In the genomic region with DNA sequence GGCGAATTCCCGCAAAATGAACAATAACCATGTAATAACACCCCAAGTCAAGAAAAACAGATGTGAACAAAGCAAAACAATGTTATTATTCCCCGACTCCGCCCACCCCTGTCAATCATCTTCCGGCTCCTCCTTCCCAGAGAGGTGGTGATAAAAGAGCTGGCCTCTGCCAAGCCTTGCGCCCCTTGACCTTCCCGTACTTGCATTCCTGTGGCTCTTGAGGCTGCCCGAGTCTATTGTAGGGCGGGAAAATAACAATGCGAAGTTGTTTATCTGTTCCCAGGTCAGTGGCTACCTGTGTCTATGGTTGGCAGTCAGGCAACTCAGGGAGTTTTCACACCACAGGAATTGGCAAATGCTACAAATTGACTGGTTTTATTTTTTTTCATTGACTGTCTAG, we compare ENCODE assay signal across 14 mouse cellular contexts. TPM values are rescaled to one million over a fixed set of nuclear protein-coding genes. Genes with fewer than 3 reads are reported as not detected.
DNase-seq lines count a peak whose midpoint lies in the region; ATAC-seq and TF ChIP-seq lines count a peak whose summit lies in the region.
"Had no signal": no experiment of that assay in that cellular context is flagged by ENCODE, and none has a peak within 500 bp of the region (broad histone marks: within the 10 kb centered on the region; RNA-seq: fewer than 3 reads in every experiment).

No protein-coding gene starts in this region.

- CTCF ChIA-PET in Patski (lab: Charles Lee), result interaction anchor here (7.8 kb wide), 1 partner anchor 72 kb away, joined by 131 read pairs; no protein-coding TSS in a partner anchor

- 68% methylated on average over 10 of the region's 10 CpGs for WGBS in heart, embryonic 10.5 days
- 53% methylated on average over 10 of the region's 10 CpGs for WGBS in lung, embryonic 14.5 days
- 84% methylated on average over 10 of the region's 10 CpGs for WGBS in midbrain, embryonic 16.5 days

- H3K27ac ChIP-seq in heart, embryonic 10.5 days, result no peak overlapping the region
- no peak overlapping the region for H3K27ac ChIP-seq in lung, embryonic 14.5 days (ENCODE audit: low read depth)
- no peak overlapping the region for H3K27ac ChIP-seq in midbrain, embryonic 16.5 days (ENCODE audit: low read length)
- H3K27ac ChIP-seq: embryonic facial prominence, embryonic 15.5 days had no signal

- POLR2A ChIA-PET in Patski (lab: Charles Lee), result interaction anchor here (2.3 kb wide), 1 partner anchor 13 kb away, joined by 12 read pairs; no protein-coding TSS in a partner anchor

- ATAC-seq in Patski, result peak; percentile 33
- ATAC-seq in lung, embryonic 14.5 days (ENCODE audit: insufficient read depth), result no peak
- ATAC-seq in midbrain, embryonic 16.5 days, result no peak

- in situ Hi-C loops in Patski (cut with MboI; ENCODE audit: low pct_unique_long_range_greater_than_20kb), result loop anchor here (5.0 kb wide), 1 partner anchor 72 kb away; no protein-coding TSS in a partner anchor

- H3K9ac ChIP-seq in lung, embryonic 14.5 days, result no peak overlapping the region
- no peak overlapping the region for H3K9ac ChIP-seq in midbrain, embryonic 16.5 days (ENCODE audit: low read depth, low read length)
- H3K9ac ChIP-seq: embryonic facial prominence, embryonic 15.5 days had no signal

- no peak for TF ChIP-seq CTCF in Patski (IDR thresholded peaks at IDR 0.05)
- TF ChIP-seq CTCF in lung, embryonic 14.5 days (IDR thresholded peaks at IDR 0.05; ENCODE audit: low read depth), result no peak

- DNase-seq in heart, adult 11 months, result peak; percentile 97
- DNase-seq in heart, embryonic 10.5 days (ENCODE audit: low spot score), result no peak
- DNase-seq in Patski (ENCODE audit: low read depth, low spot score), result no peak
- peak; percentile 35 to 49 for DNase-seq in heart, postnatal 10 days
- DNase-seq in lung, embryonic 14.5 days, result peak; percentile 19
- DNase-seq in left cerebral cortex, postnatal 14 days (ENCODE audit: low spot score in 2 of 2), result no peak
- no peak for DNase-seq in urinary bladder, postnatal 36 days (ENCODE audit: low spot score in 2 of 2)
- DNase-seq: cerebellum, postnatal 36 days had no signal

- H3K9me3 ChIP-seq in heart, embryonic 10.5 days, result no peaks in the 10 kb centered on the region
- H3K9me3 ChIP-seq in lung, embryonic 14.5 days (ENCODE audit: low read depth, low read length), result no peaks in the 10 kb centered on the region
- H3K9me3 ChIP-seq in midbrain, embryonic 16.5 days (replicated peaks; ENCODE audit: control insufficient read depth, low read length, poor library complexity, severe bottlenecking), result no peaks in the 10 kb centered on the region
- H3K9me3 ChIP-seq: embryonic facial prominence, embryonic 15.5 days had no signal

- intact Hi-C loops in heart, postnatal 10 days (cut with DNase I), result loop anchor here (5.0 kb wide), 3 partner anchors 57 to 252 kb away; a partner anchor contains a TSS
- intact Hi-C loops in left cerebral cortex, postnatal 14 days (cut with DNase I), result loop anchor here (10.0 kb wide), 1 partner anchor 245 kb away; no protein-coding TSS in a partner anchor

- H3K4me2 ChIP-seq in lung, embryonic 14.5 days, result no peak overlapping the region
- no peak overlapping the region for H3K4me2 ChIP-seq in midbrain, embryonic 16.5 days (ENCODE audit: low read length)
- H3K4me2 ChIP-seq: embryonic facial prominence, embryonic 15.5 days had no signal

- no peaks in the 10 kb centered on the region for H3K27me3 ChIP-seq in heart, embryonic 10.5 days (ENCODE audit: insufficient read depth, poor library complexity, severe bottlenecking)
- H3K27me3 ChIP-seq in Patski, result no peaks in the 10 kb centered on the region
- H3K27me3 ChIP-seq in lung, embryonic 14.5 days (ENCODE audit: insufficient read depth, low read length), result no peaks in the 10 kb centered on the region
- H3K27me3 ChIP-seq in midbrain, embryonic 16.5 days (ENCODE audit: control insufficient read depth, insufficient read depth, low read depth, low read length), result no peaks in the 10 kb centered on the region
- H3K27me3 ChIP-seq: embryonic facial prominence, embryonic 15.5 days had no signal

- peaks cover 8% of the 10 kb centered on the region; the same call in 1 of the 2 replicates for H3K4me1 ChIP-seq in heart, embryonic 10.5 days
- no peaks in the 10 kb centered on the region for H3K4me1 ChIP-seq in lung, embryonic 14.5 days (ENCODE audit: insufficient read depth)
- H3K4me1 ChIP-seq in midbrain, embryonic 16.5 days (ENCODE audit: control insufficient read depth, insufficient read depth, low read length), result no peaks in the 10 kb centered on the region
- H3K4me1 ChIP-seq: embryonic facial prominence, embryonic 15.5 days had no signal

- no peaks in the 10 kb centered on the region for H3K36me3 ChIP-seq in heart, embryonic 10.5 days
- no peaks in the 10 kb centered on the region for H3K36me3 ChIP-seq in lung, embryonic 14.5 days (ENCODE audit: insufficient read depth)
- no peaks in the 10 kb centered on the region for H3K36me3 ChIP-seq in midbrain, embryonic 16.5 days (ENCODE audit: control insufficient read depth, insufficient read depth, low read length)
- H3K36me3 ChIP-seq: embryonic facial prominence, embryonic 15.5 days had no signal

- no peak overlapping the region for H3K4me3 ChIP-seq in heart, embryonic 10.5 days
- no peak overlapping the region for H3K4me3 ChIP-seq in lung, embryonic 14.5 days (ENCODE audit: low read depth, low read length)
- H3K4me3 ChIP-seq in midbrain, embryonic 16.5 days (ENCODE audit: low read depth, low read length), result no peak overlapping the region
- H3K4me3 ChIP-seq: embryonic facial prominence, embryonic 15.5 days had no signal

RNA-seq across cellular contexts. Expression of a gene that starts 9.5 kb away (rescaled TPM):
- polyA plus RNA-seq in heart, embryonic 10.5 days (2016; fragmentation: Nextera tagmentation; extraction: Ambion mirVana), result 0.15 TPM in 1 of 2 replicates, not detected in the other
- 0.04 TPM for polyA plus RNA-seq in Patski (2021)
- total RNA-seq in heart, postnatal 10 days (2021), result 1 to 10 TPM; 2.4 to 2.8 TPM
- polyA plus RNA-seq in lung, embryonic 14.5 days (2014; fragmentation: Nextera tagmentation; extraction: Ambion mirVana), result 0.15 and 0.41 TPM in 2 replicates
- under 1 TPM in 1 of 2 experiments, not detected in 1; 0.44 TPM for total RNA-seq in left cerebral cortex, postnatal 14 days (2021)
- polyA plus RNA-seq in midbrain, embryonic 16.5 days (2015; fragmentation: Nextera tagmentation; extraction: Ambion mirVana), result 0.20 TPM in 1 of 2 replicates, not detected in the other
- total RNA-seq: hematopoietic stem cell, adult 5-6 weeks had no signal
- polyA plus RNA-seq: embryonic facial prominence, embryonic 15.5 days; limb, embryonic 11.5 days had no signal

RNA-seq across cellular contexts. Expression of a gene that starts 19.2 kb away (rescaled TPM):
- polyA plus RNA-seq in heart, embryonic 10.5 days (2016; fragmentation: Nextera tagmentation; extraction: Ambion mirVana), result 0.40 TPM in 1 of 2 replicates, not detected in the other
- 0.63 TPM for polyA plus RNA-seq in Patski (2021)
- 1 to 10 TPM in 1 of 2 experiments, under 1 TPM in 1; 0.72 to 2.3 TPM for total RNA-seq in heart, postnatal 10 days (2021)
- 0.17 and 2.5 TPM in 2 replicates for polyA plus RNA-seq in lung, embryonic 14.5 days (2014; fragmentation: Nextera tagmentation; extraction: Ambion mirVana)
- 1 to 10 TPM in 1 of 2 experiments, not detected in 1; 1.0 TPM for total RNA-seq in left cerebral cortex, postnatal 14 days (2021)
- polyA plus RNA-seq in midbrain, embryonic 16.5 days (2015; fragmentation: Nextera tagmentation; extraction: Ambion mirVana), result 0.45 and 2.4 TPM in 2 replicates
- total RNA-seq: layer of hippocampus, adult 18-20 months had no signal

RNA-seq across cellular contexts. Expression of a gene that starts 48.5 kb away (rescaled TPM):
- polyA plus RNA-seq in heart, embryonic 10.5 days (2016; fragmentation: Nextera tagmentation; extraction: Ambion mirVana), result 0.68 and 1.3 TPM in 2 replicates
- polyA plus RNA-seq in Patski (2021), result not detected
- total RNA-seq in heart, postnatal 10 days (2021), result 10 to 100 TPM; 39.8 to 49.0 TPM
- 0.12 TPM in 1 of 2 replicates, not detected in the other for polyA plus RNA-seq in lung, embryonic 14.5 days (2014; fragmentation: Nextera tagmentation; extraction: Ambion mirVana)
- total RNA-seq in left cerebral cortex, postnatal 14 days (2021), result 1 to 10 TPM; 1.9 to 2.0 TPM
- polyA plus RNA-seq in midbrain, embryonic 16.5 days (2015; fragmentation: Nextera tagmentation; extraction: Ambion mirVana), result 0.29 and 1.2 TPM in 2 replicates

RNA-seq across cellular contexts. Expression of a gene that starts 53.9 kb away (rescaled TPM):
- 0.51 and 1.3 TPM in 2 replicates for polyA plus RNA-seq in heart, embryonic 10.5 days (2016; fragmentation: Nextera tagmentation; extraction: Ambion mirVana)
- not detected for polyA plus RNA-seq in Patski (2021)
- total RNA-seq in heart, postnatal 10 days (2021), result not detected
- polyA plus RNA-seq in lung, embryonic 14.5 days (2014; fragmentation: Nextera tagmentation; extraction: Ambion mirVana), result not detected in 2 replicates
- total RNA-seq in left cerebral cortex, postnatal 14 days (2021), result under 1 TPM; 0.42 to 0.53 TPM
- polyA plus RNA-seq in midbrain, embryonic 16.5 days (2015; fragmentation: Nextera tagmentation; extraction: Ambion mirVana), result not detected in 2 replicates
- total RNA-seq: hematopoietic stem cell, adult 5-6 weeks had no signal
- polyA plus RNA-seq: limb, embryonic 11.5 days; lung, embryonic 16.5 days had no signal

RNA-seq across cellular contexts. Expression of a gene that starts 57.5 kb away (rescaled TPM):
- 2.6 and 3.0 TPM in 2 replicates for polyA plus RNA-seq in heart, embryonic 10.5 days (2016; fragmentation: Nextera tagmentation; extraction: Ambion mirVana)
- polyA plus RNA-seq in Patski (2021), result 0.45 TPM
- total RNA-seq in heart, postnatal 10 days (2021), result 1 to 10 TPM; 6.4 to 7.4 TPM
- 2.1 and 2.9 TPM in 2 replicates for polyA plus RNA-seq in lung, embryonic 14.5 days (2014; fragmentation: Nextera tagmentation; extraction: Ambion mirVana)
- total RNA-seq in left cerebral cortex, postnatal 14 days (2021), result 1 to 10 TPM in 1 of 2 experiments, under 1 TPM in 1; 0.68 to 1.0 TPM
- polyA plus RNA-seq in midbrain, embryonic 16.5 days (2015; fragmentation: Nextera tagmentation; extraction: Ambion mirVana), result 1.2 and 1.4 TPM in 2 replicates

Comparison
In these comparisons a context has a peak if more than half of its experiments do, and no peak if none do; other contexts are left out.
1. DNase-seq: peak in heart, adult 11 months (single experiment), heart, postnatal 10 days (2 of 2) and lung, embryonic 14.5 days (single experiment); none in heart, embryonic 10.5 days (single experiment), Patski (single experiment), left cerebral cortex, postnatal 14 days (0 of 2) and urinary bladder, postnatal 36 days (0 of 2).